Mouse (Mus musculus) left cerebral cortex, postnatal 10 days (tissue): ENCODE results near the gene Zfp706. TPM values are rescaled to one million over a fixed set of nuclear protein-coding genes. Genes with fewer than 3 reads are reported as not detected.
A peak's percentile ranks its signal among the peaks of the same experiment; 100 is the strongest.

Experiments used
- DNase-seq, 2 experiments: peaks; one replicate each; pipeline ENCODE4 v3.0.0; 2021 to 2022; ENCODE audit warnings: low spot score in 2 of 2, mixed read lengths in 1 of 2; ENCODE audit errors: extremely low spot score in 1 of 2
- intact Hi-C: fragments of 180-260 bp; cut with DNase I; formaldehyde crosslinking; loops from one replicate; pipeline ENCODE4 v1.15.1; 2025
- total RNA-seq, 2 experiments: library from RNA; stranded (reverse); gene quantifications; 2 replicates each; pipeline ENCODE4 v1.2.3; 2021

Gene Zfp706
- total RNA-seq, result 100 to 1,000 TPM; 246 TPM

DNA sequence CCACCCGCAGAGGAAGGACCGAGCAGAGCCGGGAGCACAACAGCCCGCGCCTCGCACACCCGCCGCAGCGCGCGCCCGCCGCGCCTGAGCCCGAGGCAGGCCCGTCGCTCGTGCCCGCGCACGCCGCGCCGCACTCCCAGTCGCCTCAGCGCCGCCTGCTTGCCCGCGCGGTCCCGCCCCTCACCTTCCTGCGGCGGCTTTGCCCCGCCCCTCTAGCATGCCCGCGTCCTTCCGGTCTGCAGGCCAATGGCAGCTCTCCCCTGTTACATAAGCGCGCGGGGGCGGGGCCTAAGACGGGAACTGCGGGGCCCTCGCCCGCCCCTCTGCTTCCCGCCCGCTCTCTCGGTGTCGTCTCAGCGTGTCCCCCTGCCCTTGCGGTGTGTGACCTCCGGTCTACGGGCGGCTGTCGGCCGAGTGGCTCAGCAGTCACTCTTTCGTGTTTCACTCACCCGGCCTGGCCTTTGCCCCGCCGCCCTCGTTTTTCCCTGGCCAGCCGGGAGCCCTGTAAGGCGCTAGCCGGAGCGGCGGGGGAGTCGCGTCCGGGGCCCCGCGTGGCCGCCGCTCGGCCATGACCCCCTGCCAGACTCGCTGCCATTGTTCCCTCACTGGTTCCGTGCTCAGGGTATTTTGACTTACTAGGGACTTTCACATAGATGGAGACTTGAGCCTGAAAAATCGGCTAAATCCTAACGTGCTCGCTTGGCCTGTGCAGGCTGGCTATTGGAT lies at the start of gene Zfp706:
TSS of gene Zfp706 (minus strand) at position 541 of the 726 bp plus-strand sequence.
- intact Hi-C loops, result loop anchor here (2.0 to 10.0 kb wide), 3 partner anchors 69 to 215 kb away; no protein-coding TSS in a partner anchor
- DNase-seq, result peak; percentile 97 to 100

DNA sequence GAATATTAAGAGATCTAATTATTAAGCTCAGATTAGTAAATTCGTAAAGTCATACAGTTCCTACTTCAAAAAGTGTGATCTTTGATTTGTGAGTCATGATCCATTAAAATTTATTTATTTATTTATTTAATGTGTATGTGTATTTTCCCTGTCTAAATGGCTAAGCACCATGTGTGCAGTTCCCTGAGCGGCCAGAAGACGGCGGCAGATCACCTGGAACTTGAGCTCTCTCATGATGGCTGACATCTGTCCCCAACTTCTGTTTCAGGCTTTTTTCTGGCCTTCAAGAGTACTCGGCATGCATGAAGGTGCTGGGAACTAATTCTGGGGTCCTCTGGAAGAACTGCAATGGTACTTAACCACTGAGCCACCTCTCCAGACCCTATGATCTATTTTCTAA lies 47.0 kb upstream of the Zfp706 start:
- no peak for DNase-seq

GRCm38 (mm10) chr15:37053085-37053762 lies 45.7 kb upstream of the Zfp706 start:
- peak; percentile 49 to 81 for DNase-seq
- intact Hi-C loops, result no loop called here

More for the DNA sequence above, 47.0 kb upstream of the Zfp706 start:
- intact Hi-C loops, result no loop called here

DNA sequence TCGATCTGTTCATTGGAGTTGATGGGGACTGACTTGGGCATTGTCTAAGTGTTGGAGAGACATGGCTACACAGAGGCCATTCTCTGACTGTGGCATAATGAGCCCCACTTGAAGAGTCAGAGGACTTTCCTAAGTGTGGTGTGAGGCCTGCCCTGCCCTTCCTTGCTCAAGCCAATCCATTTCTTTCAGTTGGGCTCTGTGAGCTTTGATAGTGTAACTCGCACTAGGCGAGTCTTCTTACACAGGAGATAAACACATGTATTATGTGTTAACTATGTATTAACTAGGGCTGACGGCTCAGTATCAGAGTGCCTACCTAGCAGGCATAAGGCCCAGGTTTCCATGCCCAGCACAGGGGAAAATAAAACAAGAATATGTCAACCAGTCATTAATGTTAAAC lies 39.8 kb upstream of the Zfp706 start:
- intact Hi-C loops, result no loop called here
- no peak for DNase-seq

GRCm38 (mm10) chr15:37046586-37046985 lies 39.0 kb upstream of the Zfp706 start:
- DNase-seq, result no peak
- intact Hi-C loops, result no loop called here

DNA sequence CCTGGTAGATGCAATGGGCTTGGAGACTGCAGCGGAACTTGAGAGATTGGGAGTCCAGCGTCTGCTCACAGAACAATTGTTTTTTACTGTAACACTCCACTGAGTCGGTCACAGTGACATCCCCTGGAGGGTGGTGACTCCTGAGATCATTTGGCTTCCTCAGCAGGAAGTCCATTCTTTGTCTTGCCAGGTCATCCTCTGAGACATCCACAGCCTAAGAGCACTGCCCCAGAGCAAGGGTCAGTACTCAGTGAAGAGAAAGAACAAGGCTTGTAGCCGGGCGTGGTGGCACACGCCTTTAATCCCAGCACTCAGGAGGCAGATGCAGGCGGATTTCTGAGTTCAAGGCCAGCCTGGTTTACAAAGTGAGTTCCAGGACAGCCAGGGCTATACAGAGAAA lies 38.6 kb upstream of the Zfp706 start:
- intact Hi-C loops, result no loop called here
- DNase-seq, result no peak

DNA sequence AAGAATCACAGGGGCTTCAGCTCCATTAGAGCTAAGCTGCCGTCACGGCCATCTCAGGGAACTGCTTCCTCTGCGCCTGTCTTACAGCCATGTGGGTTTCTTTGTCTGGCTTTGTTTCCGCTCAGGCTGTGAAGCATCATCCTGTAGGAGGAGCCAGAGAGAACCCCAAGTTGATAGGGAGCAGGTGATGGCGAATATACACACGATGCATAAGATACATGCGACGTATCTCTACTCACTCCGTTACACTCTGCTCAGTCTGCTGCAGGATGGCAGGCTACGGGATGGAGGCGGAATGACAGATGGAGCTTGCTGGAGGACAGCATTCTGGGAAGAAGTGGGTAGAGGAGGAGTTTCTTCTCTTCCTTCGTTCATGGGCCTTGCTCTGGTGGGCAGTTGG lies 37.9 kb upstream of the Zfp706 start:
- intact Hi-C loops, result no loop called here
- peak in 1 of 2 experiments; percentile 59 for DNase-seq

DNA sequence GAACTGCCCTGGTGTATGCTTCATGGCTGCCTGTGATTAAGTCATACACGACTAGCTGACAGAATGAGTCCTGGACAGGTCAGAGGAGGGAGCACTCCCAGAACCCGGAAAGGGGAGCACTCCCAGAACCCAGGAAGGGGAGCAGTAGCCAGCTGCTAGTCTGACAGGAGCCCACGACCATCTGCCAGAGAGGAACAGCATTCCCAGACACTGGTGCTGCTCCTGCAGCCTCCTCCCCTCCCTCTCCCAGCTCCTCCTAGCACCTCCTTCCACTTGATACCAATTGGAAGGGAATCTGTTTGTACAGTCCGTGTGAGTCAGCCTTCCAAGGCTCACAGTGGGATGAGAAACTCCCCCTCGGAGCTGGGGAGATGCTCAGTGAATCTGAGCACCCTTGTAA lies 35.0 kb upstream of the Zfp706 start:
- intact Hi-C loops, result no loop called here
- peak in 1 of 2 experiments; percentile 53 for DNase-seq

GRCm38 (mm10) chr15:37041214-37041613 lies 33.6 kb upstream of the Zfp706 start:
- peak; percentile 52 to 59 for DNase-seq
- intact Hi-C loops, result no loop called here

- no peak for DNase-seq
- intact Hi-C loops, result no loop called here
Measured at GRCm38 (mm10) chr15:37038666-37039065, 31.1 kb upstream of the Zfp706 start.

GRCm38 (mm10) chr15:37037704-37038103 lies 30.1 kb upstream of the Zfp706 start:
- DNase-seq, result no peak
- intact Hi-C loops, result no loop called here

DNA sequence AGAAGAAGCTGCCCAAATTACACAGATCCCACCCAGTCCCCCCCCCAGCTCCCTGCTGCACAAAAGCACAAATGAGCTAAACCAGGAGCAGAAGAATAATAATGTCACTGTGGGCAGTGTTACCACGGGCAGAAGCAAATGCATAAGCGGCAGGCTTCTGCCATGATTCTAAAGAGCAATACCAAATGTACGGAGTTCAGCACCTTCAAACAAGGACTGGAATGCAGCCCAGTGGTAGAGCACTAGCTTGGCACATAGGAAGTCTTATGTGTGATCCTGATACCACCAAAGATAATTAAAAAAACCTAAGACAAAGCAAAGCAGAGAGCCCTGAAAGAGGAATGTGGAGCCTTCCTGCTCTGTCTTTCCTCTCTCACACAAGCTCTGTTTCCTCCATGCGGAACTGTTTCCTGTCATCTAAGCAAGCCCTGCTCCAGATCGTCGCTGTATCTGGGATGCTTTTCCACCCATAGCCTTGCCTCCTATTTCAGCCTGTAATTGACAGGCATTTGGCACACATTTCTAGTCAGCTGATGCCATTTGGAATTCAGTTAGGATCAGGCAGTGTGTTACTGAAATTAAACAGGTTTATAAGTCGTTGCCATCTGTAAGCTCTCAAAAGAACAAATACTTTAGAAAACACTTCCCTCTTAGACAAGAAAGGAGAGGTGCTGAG lies 29.0 kb upstream of the Zfp706 start:
- intact Hi-C loops, result no loop called here
- DNase-seq, result peak in 1 of 2 experiments; percentile 44

DNA sequence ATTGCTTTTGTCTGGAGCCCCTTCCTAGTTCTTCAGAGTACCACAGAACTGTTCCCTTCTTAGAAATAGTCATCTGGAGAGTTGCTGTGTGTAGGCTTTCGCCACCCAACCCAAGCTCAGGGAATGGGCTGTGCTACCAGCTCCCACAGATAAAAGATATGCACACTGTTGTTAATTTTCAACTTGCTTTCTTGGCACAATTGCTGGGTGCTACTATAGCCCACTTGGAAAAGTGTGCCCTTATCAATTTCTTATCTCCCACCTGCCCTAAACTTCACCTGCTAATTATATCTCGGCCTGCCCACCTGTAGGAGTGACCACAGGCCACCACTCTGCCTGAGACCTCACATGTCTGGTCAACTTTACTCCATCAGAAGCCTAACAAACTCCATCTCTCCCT lies 26.6 kb upstream of the Zfp706 start:
- DNase-seq, result no peak
- intact Hi-C loops, result no loop called here

DNA sequence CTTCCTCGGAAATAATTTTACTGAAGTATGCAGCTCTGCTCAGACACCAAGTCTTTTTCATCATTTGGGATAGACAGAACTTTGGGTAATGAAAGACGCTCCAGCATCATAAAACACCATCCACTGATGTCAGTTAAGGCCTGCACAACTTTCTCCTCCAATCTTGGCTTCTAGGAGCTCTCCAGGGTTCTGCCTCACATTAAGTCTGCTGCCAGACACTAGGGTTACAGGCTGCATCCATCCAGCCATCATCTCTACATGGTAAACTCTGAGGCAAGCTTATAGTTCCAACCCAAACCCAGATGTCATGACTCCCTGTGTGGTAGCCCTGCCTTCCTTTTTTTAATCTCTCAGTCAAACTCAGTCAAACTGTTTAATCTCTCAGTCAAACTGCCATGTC lies 25.9 kb upstream of the Zfp706 start:
- intact Hi-C loops, result no loop called here
- no peak for DNase-seq

DNA sequence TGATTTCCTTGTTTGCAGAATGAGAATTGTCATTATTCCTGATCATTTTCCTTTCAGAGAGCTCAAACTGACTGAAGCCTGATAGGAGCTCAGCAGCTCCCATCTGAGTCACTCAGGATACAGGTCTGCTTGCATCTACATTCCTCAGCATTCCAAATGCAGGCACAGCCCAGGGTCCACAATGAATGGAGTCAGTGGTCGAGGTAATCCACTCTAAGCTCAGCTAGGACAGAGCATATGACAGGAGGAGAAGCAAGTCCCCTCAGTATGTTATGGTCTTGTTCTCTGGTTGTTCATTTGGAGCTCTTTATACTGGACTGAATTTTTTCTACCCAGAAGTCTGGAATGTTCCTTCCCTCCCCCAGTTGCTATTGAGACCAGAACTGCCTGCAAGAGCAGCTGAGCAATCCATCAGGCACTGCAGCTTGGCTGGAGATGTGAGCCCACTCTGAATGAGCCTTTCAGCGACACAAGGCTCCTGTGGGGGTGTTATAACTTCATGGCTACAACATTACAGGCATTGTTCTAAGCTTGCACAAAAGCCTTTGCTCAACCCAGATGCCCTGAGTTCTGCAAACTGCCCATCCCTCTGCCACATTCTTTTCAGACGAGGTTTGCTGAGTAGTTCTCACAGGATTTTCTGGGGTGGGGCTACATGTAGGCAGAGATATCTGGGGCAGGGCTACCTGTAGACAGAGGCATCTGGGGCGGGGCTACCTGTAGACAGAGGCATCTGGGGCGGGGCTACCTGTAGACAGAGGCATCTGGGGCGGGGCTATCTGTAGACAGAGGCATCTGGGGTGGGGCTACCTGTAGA lies 24.0 kb upstream of the Zfp706 start:
- intact Hi-C loops, result no loop called here
- peak; percentile 46 to 58 for DNase-seq

DNA sequence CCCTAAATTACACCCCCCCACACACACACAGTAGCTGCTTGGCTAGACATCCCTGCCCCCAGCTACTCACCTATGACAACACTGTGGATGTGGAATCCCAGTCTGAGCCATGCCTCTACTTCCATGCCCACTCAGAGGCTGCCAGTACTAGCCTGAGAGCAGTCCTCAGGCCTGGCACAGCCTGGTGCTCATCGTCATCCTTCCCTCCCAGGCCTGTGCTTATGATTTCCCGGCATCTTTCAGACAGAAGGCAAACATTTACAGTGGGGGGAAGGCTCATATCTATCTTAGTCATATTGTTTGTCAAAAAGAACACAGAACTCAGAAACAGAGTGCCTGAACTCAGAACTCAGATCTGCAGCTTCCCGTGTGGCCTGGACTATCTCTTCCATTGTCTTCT lies 23.4 kb upstream of the Zfp706 start:
- no peak for DNase-seq
- intact Hi-C loops, result no loop called here

GRCm38 (mm10) chr15:37027956-37028355 lies 20.4 kb upstream of the Zfp706 start:
- DNase-seq, result no peak
- intact Hi-C loops, result no loop called here

- intact Hi-C loops, result no loop called here
Measured at GRCm38 (mm10) chr15:37026458-37026857, 18.9 kb upstream of the Zfp706 start.

GRCm38 (mm10) chr15:37020581-37021245 lies 13.1 kb upstream of the Zfp706 start:
- intact Hi-C loops, result no loop called here
- DNase-seq, result no peak

More at GRCm38 (mm10) chr15:37026458-37026857, 18.9 kb upstream of the Zfp706 start:
- DNase-seq, result no peak
